Mouse (Mus musculus) kidney, adult 2 months (tissue): ENCODE measurements at regions not wholly inside any gene's neighbourhood (a gene's known extent, or its start where the extent isn't known, plus 50 kb on each side); places are given as distances from the start of the nearest gene placed in this dataset.

ENCODE experiments used
- DNase-seq: peaks from one replicate; pipeline ENCODE4 v3.0.0; 2021
- H3K27ac ChIP-seq: fragments of 200-500 bp; 2 replicates; pipeline ENCODE4 v1.5.1; 2012; ENCODE audit warnings: low read depth, low read length, control low read depth, inconsistent platforms; ENCODE audit not compliant: insufficient read depth
- H3K27me3 ChIP-seq: fragments of 200-500 bp; replicated peaks from 2 replicates; pipeline ENCODE4 v1.6.1; 2012; ENCODE audit warnings: mild to moderate bottlenecking, moderate library complexity, low read length, inconsistent platforms; ENCODE audit not compliant: control insufficient read depth, insufficient read depth
- H3K36me3 ChIP-seq: fragments of 200-500 bp; 2 replicates; pipeline ENCODE4 v1.6.1; 2012; ENCODE audit warnings: mild to moderate bottlenecking, moderate library complexity, low read length, inconsistent platforms; ENCODE audit not compliant: control insufficient read depth, insufficient read depth
- H3K4me1 ChIP-seq: fragments of 200-500 bp; 2 replicates; pipeline ENCODE4 v1.6.1; 2011; ENCODE audit warnings: low read length; ENCODE audit not compliant: control insufficient read depth, insufficient read depth
- H3K4me3 ChIP-seq: fragments of 200-500 bp; 2 replicates; pipeline ENCODE4 v1.5.1; 2011; ENCODE audit warnings: mild to moderate bottlenecking, low read depth, low read length, control low read depth; ENCODE audit not compliant: insufficient read depth
- CTCF ChIP-seq: fragments of 200-500 bp; conservative IDR thresholded peaks from 2 replicates; pipeline ENCODE4 v1.5.1; 2011; ENCODE audit warnings: low read depth, mild to moderate bottlenecking, control low read depth, low read length, moderate library complexity, mixed read lengths; ENCODE audit not compliant: insufficient read depth, insufficient read length
- POLR2A ChIP-seq: fragments of 200-500 bp; IDR thresholded peaks from one replicate; pipeline ENCODE4 v1.6.1; 2011; ENCODE audit warnings: low read depth, low read length, control low read depth
- WGBS: fragments of 180-500 bp; shearing (Covaris S2); methylation state at CpG from one replicate; pipeline ENCODE4 v1.1.7; 2018; 5-methylcytosine and 5-hydroxymethylcytosine counted together

DNA sequence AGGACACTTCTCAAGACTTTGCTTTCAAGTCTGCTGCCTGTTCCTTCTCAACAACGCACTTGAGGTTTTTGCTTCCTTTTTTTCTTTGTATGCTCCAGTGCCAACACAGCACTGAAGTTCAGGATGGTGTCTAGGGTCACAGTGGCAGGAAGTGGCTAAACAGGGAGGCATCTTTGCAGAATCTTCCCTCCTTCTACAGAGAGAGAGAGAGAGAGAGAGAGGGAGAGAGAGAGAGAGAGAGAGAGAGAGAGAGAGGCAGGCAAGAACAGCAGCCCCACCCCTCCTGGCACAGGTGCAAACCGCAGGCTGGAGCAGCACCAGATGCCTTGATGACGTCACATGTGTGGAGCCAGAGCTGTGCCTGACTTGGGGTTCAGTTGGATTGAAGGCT, 71.0 kb upstream of the Armc2 start:
- peaks cover 46% of the 10 kb centered on the region for H3K4me1 ChIP-seq
- TF ChIP-seq POLR2A (no peak), CTCF (0 out of 2 replicates have a peak, but pooled peaks have one; percentile 3)
- 2% methylated on average over 3 of the region's 3 CpGs for WGBS
- DNase-seq, result peak; percentile 96
- H3K27ac ChIP-seq, result peak overlapping the region; percentile 91
- H3K27me3 ChIP-seq, result no peaks in the 10 kb centered on the region
- no peaks in the 10 kb centered on the region for H3K36me3 ChIP-seq
- H3K4me3 ChIP-seq, result no peak overlapping the region

DNA sequence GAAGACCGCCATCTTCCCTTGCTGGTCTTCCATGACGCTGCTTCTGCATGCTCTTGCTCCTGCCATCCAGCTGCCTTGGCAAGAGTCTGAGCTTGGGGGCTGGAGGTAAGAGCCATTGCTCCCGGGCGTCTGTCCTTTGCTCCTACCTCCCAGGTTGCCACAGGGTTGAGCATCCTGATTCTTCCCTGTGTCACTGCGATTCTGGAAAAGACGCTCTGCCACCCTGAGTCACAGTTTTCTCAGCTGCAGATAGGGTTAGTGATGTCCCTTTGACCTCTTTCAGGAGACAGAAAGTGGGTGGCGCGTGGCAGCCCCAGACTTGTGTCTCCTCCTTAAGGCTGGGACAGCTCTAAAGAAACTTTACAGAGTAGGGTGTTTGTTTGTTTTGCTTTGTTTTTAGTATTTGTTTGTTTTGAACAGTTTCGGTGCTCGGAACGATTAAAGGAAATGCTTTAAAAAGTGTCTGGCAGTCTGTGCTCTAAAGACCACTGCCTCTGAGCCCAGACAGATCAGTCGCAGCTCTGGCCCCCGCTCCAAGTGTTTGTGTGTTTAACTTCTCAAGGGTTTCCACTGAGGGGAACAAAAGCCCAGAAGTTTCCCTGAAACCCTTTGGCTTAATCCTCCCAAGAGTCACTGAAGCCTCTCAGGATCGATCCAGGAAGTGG, 70.5 kb upstream of the Armc2 start:
- peak; percentile 57 for DNase-seq
- no peak for TF ChIP-seq POLR2A
- TF ChIP-seq CTCF, result no peak

DNA sequence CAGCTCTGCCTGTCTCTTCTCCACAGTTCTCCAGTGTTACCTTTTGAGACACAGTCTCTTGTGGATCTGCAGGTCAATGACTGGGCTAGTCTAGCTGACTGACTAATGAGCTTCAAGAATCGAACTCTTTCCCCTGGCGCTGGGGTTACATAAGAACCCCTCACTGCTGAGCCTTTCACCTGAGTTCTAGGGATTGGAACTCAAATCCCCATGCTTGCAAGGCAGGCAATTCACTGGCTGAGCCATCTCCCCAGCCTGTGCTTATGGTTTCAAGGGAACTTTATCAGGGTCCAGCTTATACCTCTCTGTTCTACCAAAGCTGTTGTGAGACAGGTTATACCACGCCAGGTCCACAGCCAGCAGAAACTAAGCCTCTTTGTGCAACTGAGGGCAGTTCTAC, 69.7 kb upstream of the Armc2 start:
- TF ChIP-seq CTCF (no peak), POLR2A (no peak)
- no peak for DNase-seq
- H3K27me3 ChIP-seq, result no peaks in the 10 kb centered on the region
- H3K27ac ChIP-seq, result no peak overlapping the region
- H3K4me3 ChIP-seq, result no peak overlapping the region
- WGBS, result 86% methylated on average over 3 of the region's 3 CpGs
- H3K4me1 ChIP-seq, result peaks cover 40% of the 10 kb centered on the region
- no peaks in the 10 kb centered on the region for H3K36me3 ChIP-seq

More for the DNA sequence above, 70.5 kb upstream of the Armc2 start:
- no peak overlapping the region for H3K4me3 ChIP-seq
- no peaks in the 10 kb centered on the region for H3K27me3 ChIP-seq
- 44% methylated on average over 14 of the region's 14 CpGs for WGBS
- H3K4me1 ChIP-seq, result peaks cover 46% of the 10 kb centered on the region
- H3K27ac ChIP-seq, result peak overlapping the region; percentile 91
- no peaks in the 10 kb centered on the region for H3K36me3 ChIP-seq

DNA sequence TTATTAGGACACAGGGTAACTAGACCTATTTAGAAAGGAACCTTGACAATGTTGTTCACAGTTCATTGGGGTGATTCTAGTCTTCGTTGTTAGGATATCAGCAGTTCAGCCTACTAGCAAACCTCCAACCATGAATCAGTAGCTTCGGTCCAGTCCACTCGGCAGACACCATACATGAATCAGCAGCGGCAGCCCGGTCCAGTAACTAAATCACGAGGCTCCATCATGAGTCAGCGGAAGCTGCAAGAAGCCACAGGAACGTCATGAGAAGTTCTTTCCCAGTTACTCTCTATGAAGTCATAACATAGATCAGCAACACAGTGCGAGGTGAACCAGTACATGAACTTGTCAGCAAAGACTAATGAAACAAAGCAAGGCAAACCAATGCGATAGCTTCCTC, 68.4 kb upstream of the Armc2 start:
- H3K27ac ChIP-seq, result no peak overlapping the region
- TF ChIP-seq CTCF (no peak), POLR2A (no peak)
- no peak for DNase-seq
- peaks cover 38% of the 10 kb centered on the region for H3K4me1 ChIP-seq
- 95% methylated on average over 10 of the region's 10 CpGs for WGBS
- no peak overlapping the region for H3K4me3 ChIP-seq
- no peaks in the 10 kb centered on the region for H3K36me3 ChIP-seq
- no peaks in the 10 kb centered on the region for H3K27me3 ChIP-seq

DNA sequence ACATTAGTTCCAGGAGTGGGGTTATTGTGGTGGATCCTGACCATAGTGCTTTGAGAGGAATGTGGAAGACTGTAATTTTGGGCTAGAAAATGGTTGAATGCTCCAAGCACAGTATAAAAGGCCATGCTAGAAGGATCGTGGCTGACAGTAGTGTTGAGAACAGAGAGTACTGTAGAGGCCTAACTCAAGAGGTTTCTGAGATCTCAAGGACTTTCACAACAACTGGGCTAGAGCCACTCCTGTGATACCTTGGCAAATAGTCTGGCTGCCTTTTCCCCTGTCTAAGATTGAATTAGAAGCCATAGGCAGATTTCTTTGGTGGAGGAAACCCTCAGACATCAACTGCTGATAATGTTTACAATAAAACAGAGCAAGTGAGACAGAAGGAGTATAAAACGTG, 67.1 kb upstream of the Armc2 start:
- peaks cover 27% of the 10 kb centered on the region for H3K4me1 ChIP-seq
- H3K27me3 ChIP-seq, result no peaks in the 10 kb centered on the region
- no peak overlapping the region for H3K4me3 ChIP-seq
- no peaks in the 10 kb centered on the region for H3K36me3 ChIP-seq
- 87% methylated on average over 2 of the region's 2 CpGs for WGBS
- TF ChIP-seq POLR2A, result no peak
- no peak for TF ChIP-seq CTCF
- DNase-seq, result no peak
- H3K27ac ChIP-seq, result no peak overlapping the region

DNA sequence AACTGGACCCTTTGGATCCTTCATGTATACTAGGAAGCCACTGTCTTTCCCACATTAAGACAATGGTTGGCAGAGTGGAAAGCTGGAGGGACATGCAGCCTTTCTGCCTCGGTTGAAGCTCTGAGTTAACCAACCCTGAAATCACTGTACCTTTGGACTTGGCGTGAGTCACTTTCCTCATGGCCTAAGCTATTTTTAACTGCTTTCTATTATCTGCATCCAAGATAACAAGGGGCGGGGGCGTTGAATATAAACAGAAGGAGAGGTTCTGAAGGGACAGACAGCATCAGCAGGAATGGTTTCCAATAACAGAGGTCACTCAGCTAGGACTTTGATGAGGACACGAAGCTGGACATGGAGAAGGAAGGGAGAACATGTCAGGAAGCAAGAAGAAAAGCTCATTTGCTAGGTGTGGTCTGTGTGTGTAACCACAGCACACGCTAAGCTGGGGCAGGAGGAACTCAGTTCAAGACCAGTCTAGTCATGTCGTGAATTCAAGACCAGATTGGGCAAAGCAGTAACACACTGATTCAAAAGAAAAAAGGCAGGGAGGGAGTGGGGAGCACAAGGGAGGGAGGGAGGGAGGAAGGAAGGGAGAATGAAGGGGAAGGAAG, 64.1 kb upstream of the Armc2 start:
- H3K4me1 ChIP-seq, result peaks cover 5% of the 10 kb centered on the region; the same call in 1 of the 2 replicates
- 42% methylated on average over 7 of the region's 7 CpGs for WGBS
- H3K36me3 ChIP-seq, result no peaks in the 10 kb centered on the region
- TF ChIP-seq CTCF (no peak), POLR2A (no peak)
- DNase-seq, result peak; percentile 66
- no peaks in the 10 kb centered on the region for H3K27me3 ChIP-seq
- H3K27ac ChIP-seq, result peak overlapping the region; percentile 79
- H3K4me3 ChIP-seq, result no peak overlapping the region

DNA sequence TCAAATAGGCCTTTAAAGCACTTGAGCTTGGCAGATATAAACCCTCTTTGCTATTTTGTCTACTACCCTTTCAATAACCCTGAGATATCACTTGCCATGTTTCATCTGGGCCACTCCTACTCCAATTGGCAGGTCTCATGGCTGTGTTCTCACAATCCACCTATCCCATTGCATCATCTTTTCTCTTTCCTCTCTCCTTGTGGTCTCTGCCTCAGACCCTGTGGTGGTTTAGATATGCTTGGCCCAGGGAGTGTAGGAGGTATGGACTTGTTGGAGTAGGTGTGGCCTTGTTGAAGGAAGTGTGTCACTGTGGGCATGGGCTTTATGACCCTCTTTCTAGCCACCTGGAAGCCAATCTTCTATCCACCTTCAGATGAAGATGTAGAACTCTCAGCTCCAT, 61.5 kb upstream of the Armc2 start:
- Histone ChIP-seq H3K36me3 (no peaks in the 10 kb centered on the region), H3K4me1 (peaks cover 7% of the 10 kb centered on the region; the same call in 1 of the 2 replicates), H3K27ac (no peak overlapping the region), H3K4me3 (no peak overlapping the region), H3K27me3 (no peaks in the 10 kb centered on the region)
- DNase-seq, result no peak
- no peak for TF ChIP-seq POLR2A
- TF ChIP-seq CTCF, result no peak

DNA sequence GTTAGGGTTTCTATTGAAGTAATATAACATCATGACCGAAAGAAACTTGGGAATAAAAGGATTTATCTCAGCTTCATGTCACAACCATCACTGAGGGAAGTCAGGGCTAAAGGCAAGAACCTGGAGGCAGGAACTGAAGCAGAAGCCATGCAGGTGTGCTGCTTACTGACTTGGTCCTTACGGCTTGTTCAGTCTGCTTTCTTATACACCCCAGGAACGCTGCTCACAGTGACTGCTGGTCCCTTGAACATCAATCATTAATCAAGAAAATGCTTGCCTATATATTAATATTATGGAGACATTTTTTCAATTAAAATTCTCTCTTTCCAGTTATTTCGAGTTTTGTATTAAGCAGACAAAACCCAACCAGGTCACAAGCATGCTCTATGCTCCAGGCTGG, 58.5 kb upstream of the Armc2 start:
- H3K4me3 ChIP-seq, result no peak overlapping the region
- no peak for TF ChIP-seq POLR2A
- no peak for TF ChIP-seq CTCF
- 79% methylated on average over 4 of the region's 4 CpGs for WGBS

More for the DNA sequence above, 58.5 kb upstream of the Armc2 start:
- Histone ChIP-seq H3K27ac (no peak overlapping the region), H3K4me1 (peaks cover 13% of the 10 kb centered on the region; the same call in 1 of the 2 replicates), H3K36me3 (no peaks in the 10 kb centered on the region), H3K27me3 (no peaks in the 10 kb centered on the region)
- no peak for DNase-seq
